ENCODE assay signal across 16 mouse cellular contexts in genomic region chr6:53624455-53625276, GRCm38 (mm10).
DNase-seq lines count a peak whose midpoint lies in the region; ATAC-seq lines count a peak whose summit lies in the region.
"Had no signal": no experiment of that assay in that cellular context is flagged by ENCODE, and none has a peak within 500 bp of the region (broad histone marks: within the 10 kb centered on the region; RNA-seq: fewer than 3 reads in every experiment).

No protein-coding gene starts in this region.

- H3K4me3 ChIP-seq in neural tube, embryonic 14.5 days (ENCODE audit: low read depth, low read length) = no peak overlapping the region
- no peak overlapping the region for H3K4me3 ChIP-seq in forebrain, embryonic 15.5 days
- H3K4me3 ChIP-seq in midbrain, embryonic 11.5 days (ENCODE audit: low read depth, low read length) = no peak overlapping the region
- H3K4me3 ChIP-seq: kidney, embryonic 15.5 days; neural tube, embryonic 13.5 days had no signal

- H3K4me2 ChIP-seq in neural tube, embryonic 14.5 days (ENCODE audit: low read depth, low read length) = no peak overlapping the region
- no peak overlapping the region; the same call in 1 of the 2 replicates for H3K4me2 ChIP-seq in forebrain, embryonic 15.5 days (replicated peaks)
- peak overlapping the region; percentile 17; the same call in 1 of the 2 replicates for H3K4me2 ChIP-seq in midbrain, embryonic 11.5 days
- H3K4me2 ChIP-seq: kidney, embryonic 15.5 days; neural tube, embryonic 13.5 days had no signal

- H3K27ac ChIP-seq in neural tube, embryonic 14.5 days (ENCODE audit: low read depth, low read length) = 0 out of 2 replicates have a peak overlapping the region, but pooled peaks have one; percentile 7
- H3K27ac ChIP-seq in forebrain, embryonic 15.5 days (replicated peaks) = peak overlapping the region; percentile 64
- H3K27ac ChIP-seq in midbrain, embryonic 11.5 days (ENCODE audit: low read depth, low read length) = peak overlapping the region; percentile 25; the same call in 1 of the 2 replicates
- H3K27ac ChIP-seq: kidney, embryonic 15.5 days; liver, embryonic 14.5 days; neural tube, embryonic 13.5 days had no signal

- H3K9me3 ChIP-seq in neural tube, embryonic 14.5 days (ENCODE audit: control insufficient read depth, low read length) = no peaks in the 10 kb centered on the region
- no peaks in the 10 kb centered on the region for H3K9me3 ChIP-seq in forebrain, embryonic 15.5 days
- no peaks in the 10 kb centered on the region for H3K9me3 ChIP-seq in midbrain, embryonic 11.5 days (ENCODE audit: control insufficient read depth, low read length)
- H3K9me3 ChIP-seq: kidney, embryonic 15.5 days; neural tube, embryonic 13.5 days had no signal

- 55% methylated on average over 15 of the region's 15 CpGs for WGBS in neural tube, embryonic 14.5 days
- WGBS in forebrain, embryonic 15.5 days = 9% methylated on average over 15 of the region's 15 CpGs
- WGBS in midbrain, embryonic 11.5 days = 7% methylated on average over 15 of the region's 15 CpGs

- ATAC-seq in neural tube, embryonic 14.5 days (ENCODE audit: low read depth) = no peak
- ATAC-seq in forebrain, embryonic 15.5 days (replicated peaks) = peak; percentile 84
- peak; percentile 92 for ATAC-seq in midbrain, embryonic 11.5 days (ENCODE audit: low FRiP score)

- no peak overlapping the region for H3K9ac ChIP-seq in neural tube, embryonic 14.5 days (replicated peaks; ENCODE audit: low read depth, low read length)
- no peak overlapping the region for H3K9ac ChIP-seq in forebrain, embryonic 15.5 days (replicated peaks)
- no peak overlapping the region for H3K9ac ChIP-seq in midbrain, embryonic 11.5 days (ENCODE audit: low read length)
- H3K9ac ChIP-seq: kidney, embryonic 15.5 days; liver, embryonic 14.5 days; neural tube, embryonic 13.5 days had no signal

- no peaks in the 10 kb centered on the region for H3K27me3 ChIP-seq in neural tube, embryonic 14.5 days (ENCODE audit: control insufficient read depth, insufficient read depth, low read length)
- no peaks in the 10 kb centered on the region for H3K27me3 ChIP-seq in forebrain, embryonic 15.5 days
- H3K27me3 ChIP-seq in midbrain, embryonic 11.5 days (ENCODE audit: control insufficient read depth, insufficient read depth, low read length) = peaks cover 15% of the 10 kb centered on the region; the same call in 1 of the 2 replicates

- peaks cover 8% of the 10 kb centered on the region; the same call in 1 of the 2 replicates for H3K4me1 ChIP-seq in neural tube, embryonic 14.5 days (ENCODE audit: control insufficient read depth, insufficient read depth, low read length)
- peaks cover 28% of the 10 kb centered on the region for H3K4me1 ChIP-seq in forebrain, embryonic 15.5 days
- peaks cover 20% of the 10 kb centered on the region for H3K4me1 ChIP-seq in midbrain, embryonic 11.5 days (ENCODE audit: control insufficient read depth, insufficient read depth, low read length)

- H3K36me3 ChIP-seq in neural tube, embryonic 14.5 days (ENCODE audit: control insufficient read depth, insufficient read depth, low read length) = no peaks in the 10 kb centered on the region
- no peaks in the 10 kb centered on the region for H3K36me3 ChIP-seq in forebrain, embryonic 15.5 days
- H3K36me3 ChIP-seq in midbrain, embryonic 11.5 days (ENCODE audit: control insufficient read depth, insufficient read depth, low read length) = no peaks in the 10 kb centered on the region
- H3K36me3 ChIP-seq: kidney, embryonic 15.5 days; neural tube, embryonic 13.5 days had no signal

- no peak for DNase-seq in neural tube, embryonic 10.5 days (ENCODE audit: extremely low spot score, low spot score)
- DNase-seq in midbrain, embryonic 11.5 days (ENCODE audit: low spot score, missing footprints) = peak; percentile 91
- no peak for DNase-seq in adrenal gland, adult 8-10 months
- DNase-seq in kidney, postnatal 10 days = no peak
- no peak for DNase-seq in adrenal gland, adult 18-20 months (ENCODE audit: low spot score in 2 of 2)
- no peak for DNase-seq in B cell, adult 2 months
- DNase-seq: adrenal gland, postnatal 36 days; cerebellum, adult 9-11 months; heart, adult 18-20 months; heart, postnatal 36 days; spleen, adult 18-20 months had no signal

Comparison
In these comparisons a context has a peak if more than half of its experiments do, and no peak if none do; other contexts are left out.
1. H3K27ac ChIP-seq: peak in every context shown above with its lines; median percentile 64 in forebrain, embryonic 15.5 days; 25 in midbrain, embryonic 11.5 days; 7 in neural tube, embryonic 14.5 days.